Mouse (Mus musculus) lung, adult 10 weeks (tissue): ENCODE data around the gene Rnase12. TPM values are rescaled to one million over a fixed set of nuclear protein-coding genes. Genes with fewer than 3 reads are reported as not detected.

Experiments
- polyA plus RNA-seq: library from polyadenylated mRNA; stranded (reverse); fragments of 350-450 nt; fragmentation: Illumina TruSeq; extraction: RNeasy Lipid Tissue Mini Kit (QIAGEN cat#74804); gene quantifications from one replicate; pipeline ENCODE4 v1.2.3, GENCODE M21; 2014; ENCODE audit warnings: low read depth, low replicate concordance; ENCODE audit not compliant: insufficient read depth

Rnase12 gene
- not detected for polyA plus RNA-seq

DNA sequence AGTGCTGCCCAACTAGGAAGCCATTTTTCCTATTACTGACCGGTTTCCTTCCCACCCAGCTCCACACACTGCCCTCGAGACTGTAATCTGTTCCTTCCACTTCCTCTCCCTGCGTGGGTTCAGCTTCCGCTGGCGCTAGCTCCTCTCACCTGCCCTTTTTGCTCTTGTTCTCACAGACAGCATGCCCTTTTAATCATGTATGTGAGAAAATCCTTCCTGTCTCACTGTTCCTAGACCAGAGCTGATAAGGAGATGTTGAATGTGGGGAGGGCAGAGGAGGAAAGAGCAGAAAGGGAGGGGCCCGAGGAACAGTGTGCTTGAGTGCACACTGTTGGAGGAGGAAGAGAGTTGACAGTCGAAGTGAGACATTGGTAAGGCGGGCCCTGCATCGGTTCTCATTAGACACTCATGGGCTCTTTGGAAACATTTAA is at the start of gene Rnase12:
Gene Rnase12, minus strand, starts transcription at position 261 of the 431 bp plus-strand sequence.

DNA sequence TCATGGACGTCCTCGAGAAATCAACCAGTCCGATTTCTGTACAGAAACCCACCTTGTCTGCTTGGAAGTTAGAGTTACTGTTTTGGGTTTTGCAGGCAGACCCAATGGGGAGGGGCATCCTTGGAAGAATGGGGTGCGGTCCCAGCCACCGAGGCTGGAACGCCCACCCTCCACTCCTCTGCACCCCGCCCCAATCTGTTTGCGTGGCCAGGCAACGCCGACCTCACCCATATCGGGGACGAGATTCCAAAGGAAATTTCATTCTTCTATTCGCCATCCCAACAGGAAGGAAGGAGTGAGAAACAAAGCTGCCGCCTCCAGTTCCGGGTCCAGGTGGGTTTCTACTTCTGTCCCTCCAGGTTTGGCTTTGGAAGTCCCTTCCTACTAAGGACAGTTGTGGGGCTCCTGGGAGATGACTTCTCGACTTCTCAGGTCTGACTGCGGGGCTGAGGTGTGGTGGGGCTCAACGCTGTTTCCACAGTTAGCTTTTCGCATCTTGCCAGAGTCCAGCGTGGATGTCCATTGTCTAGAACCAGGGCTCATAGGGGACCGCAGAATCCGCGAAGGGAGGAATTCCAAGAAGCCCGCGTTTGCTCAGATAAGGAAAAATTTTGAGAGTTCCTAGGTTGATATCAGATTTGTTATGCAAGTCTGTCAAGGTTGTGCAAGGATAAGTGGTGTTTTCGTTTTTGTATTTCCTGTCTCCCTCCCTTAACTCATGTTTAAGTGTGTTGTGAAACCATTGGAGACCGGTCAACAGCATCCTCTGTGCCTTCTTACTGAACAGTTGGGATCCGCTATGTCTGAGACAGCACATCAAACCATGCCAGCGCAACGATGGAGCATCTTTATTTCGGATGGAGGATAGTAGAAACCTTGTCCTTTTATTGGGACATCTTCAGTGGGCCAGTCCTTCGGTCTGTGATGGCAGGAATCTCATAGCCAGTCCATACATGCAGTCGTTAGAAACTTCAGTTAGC is 33.8 kb upstream of the Rnase12 start, which contains the start of the genes Rnase4 and Ang:
Gene Rnase4, plus strand, starts transcription at position 157 of the 980 bp plus-strand sequence.
Gene Ang, plus strand, starts transcription at position 230 of the 980 bp plus-strand sequence.

DNA sequence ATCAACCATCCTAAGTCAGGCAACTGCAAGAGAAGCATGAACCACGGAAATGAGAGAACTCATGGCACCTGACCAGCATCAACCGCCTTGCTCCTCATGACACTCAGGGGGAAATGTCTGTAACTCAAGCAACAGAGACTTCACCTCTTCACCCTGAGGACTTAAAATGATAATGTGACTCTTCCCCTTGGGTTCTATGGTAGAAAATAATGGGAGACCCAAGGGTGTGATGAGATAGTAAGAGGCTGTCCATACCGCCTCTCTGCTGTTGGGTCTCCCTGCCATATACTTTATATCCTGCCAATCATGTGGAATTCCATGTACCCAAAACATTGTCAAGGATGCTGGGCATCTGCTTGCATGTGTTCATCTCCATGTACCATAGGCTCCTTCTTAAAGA is 16.9 kb upstream of the Rnase12 start, which contains the start of gene Olfr750:
Gene Olfr750, minus strand, starts transcription at position 101 of the 400 bp plus-strand sequence.

DNA sequence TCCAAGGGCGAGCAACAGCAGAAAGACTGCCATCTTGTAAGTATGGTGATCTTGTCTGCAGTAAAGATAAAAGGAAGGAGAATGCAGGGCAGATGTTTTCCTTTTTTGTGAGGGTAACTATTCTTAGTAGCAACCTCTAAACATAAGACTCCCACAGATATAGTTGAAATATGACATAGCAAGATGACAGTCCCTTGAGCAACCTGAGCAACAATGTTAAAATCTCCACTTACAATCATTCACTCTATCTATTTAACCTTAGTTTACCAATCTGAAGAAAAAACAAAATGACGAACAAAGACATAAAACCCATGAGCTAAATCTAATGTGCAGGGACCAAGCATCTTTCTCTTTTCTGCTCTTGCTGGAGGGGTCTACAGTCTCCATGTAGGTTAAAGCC is 7.4 kb downstream of the Rnase12 start, which contains the start of gene Rnase11:
Gene Rnase11, minus strand, starts transcription at position 101 of the 400 bp plus-strand sequence.

DNA sequence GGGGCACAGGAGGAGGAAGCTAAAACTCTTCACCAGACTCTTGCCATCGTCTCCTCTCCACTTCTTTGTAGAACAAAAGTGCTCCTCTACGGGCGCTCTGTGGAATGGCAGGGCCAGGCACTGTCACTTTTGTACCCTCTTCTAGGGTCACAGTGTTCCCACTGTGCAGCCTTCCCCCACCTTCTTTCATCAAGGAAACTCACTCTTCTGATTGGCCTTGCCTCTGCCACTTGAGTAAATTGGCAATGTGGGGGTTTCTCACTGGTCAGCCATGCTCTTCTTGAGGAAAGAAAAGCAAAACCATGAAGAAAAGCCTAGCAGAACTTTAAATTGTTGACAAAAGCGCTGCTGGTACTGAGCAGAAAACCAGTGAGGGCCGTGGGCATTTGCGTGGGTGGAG is 15.7 kb downstream of the Rnase12 start, which contains the start of gene Rnase9:
Gene Rnase9, minus strand, starts transcription at position 101 of the 400 bp plus-strand sequence.

DNA sequence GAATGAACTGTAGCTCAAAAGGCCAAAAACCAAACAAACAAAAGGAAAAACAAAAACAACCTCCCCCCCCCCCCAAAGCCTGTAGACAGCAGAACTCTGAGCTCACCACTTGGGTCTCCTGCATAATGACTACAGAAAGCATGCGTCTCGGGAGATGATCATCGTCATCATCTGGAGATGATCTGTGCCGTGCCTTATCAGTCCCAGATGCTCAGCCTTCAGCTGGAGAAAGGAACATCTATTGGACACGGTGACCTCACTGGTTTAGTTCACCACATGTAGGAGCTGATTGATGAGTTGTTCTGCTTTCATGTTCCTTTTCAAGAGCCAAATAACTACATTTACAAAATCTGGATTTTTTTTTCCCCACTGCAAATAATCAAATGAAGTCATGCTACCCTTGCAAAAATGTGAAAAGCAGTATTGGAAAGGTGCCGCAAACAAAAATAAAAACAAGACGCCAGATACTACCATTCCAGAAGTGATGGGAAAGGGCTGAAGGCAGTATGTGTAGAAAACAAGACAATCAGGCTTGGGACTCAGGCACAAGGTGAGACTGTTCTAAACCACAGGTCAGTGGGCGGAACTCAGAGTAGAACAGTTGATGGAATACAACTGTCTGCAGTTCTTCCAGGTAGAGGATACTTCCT is 50.2 kb downstream of the Rnase12 start, which contains the start of gene Rnase10:
Gene Rnase10, plus strand, starts transcription at position 600 of the 650 bp plus-strand sequence.

Other genes starting within 250 kb of the Rnase12 start
- not detected for gene Ccnb1ip1, start 249.9 kb downstream of the Rnase12 start, polyA plus RNA-seq
- gene Parp2, start 249.8 kb downstream of the Rnase12 start, polyA plus RNA-seq, result 18.8 TPM
- 24.0 TPM for gene Tep1, start 187.1 kb downstream of the Rnase12 start, polyA plus RNA-seq
- 0.58 TPM for gene Klhl33, start 160.2 kb downstream of the Rnase12 start, polyA plus RNA-seq
- gene Osgep, start 132.8 kb downstream of the Rnase12 start, polyA plus RNA-seq, result 62.6 TPM
- 29.3 TPM for gene Apex1, start 132.7 kb downstream of the Rnase12 start, polyA plus RNA-seq
- 40.5 TPM for gene Pip4p1, start 126.8 kb downstream of the Rnase12 start, polyA plus RNA-seq
- gene Pnp, start 126.6 kb downstream of the Rnase12 start, polyA plus RNA-seq, result 75.4 TPM
- 28.1 TPM for gene Gm49342, start 113.1 kb downstream of the Rnase12 start, polyA plus RNA-seq
- gene Pnp2, start 101.7 kb downstream of the Rnase12 start, polyA plus RNA-seq, result 1.7 TPM
- gene Rnase10, start 49.9 kb downstream of the Rnase12 start, polyA plus RNA-seq, result not detected
- not detected for gene Rnase9, start 15.8 kb downstream of the Rnase12 start, polyA plus RNA-seq
- gene Rnase11, start 7.5 kb downstream of the Rnase12 start, polyA plus RNA-seq, result not detected
- gene Olfr750, start 16.8 kb upstream of the Rnase12 start, polyA plus RNA-seq, result 1.1 TPM
- gene Rnase4, start 33.4 kb upstream of the Rnase12 start, polyA plus RNA-seq, result 581 TPM
- 75.0 TPM for gene Ang, start 33.5 kb upstream of the Rnase12 start, polyA plus RNA-seq
- not detected for gene Eddm3b, start 56.8 kb upstream of the Rnase12 start, polyA plus RNA-seq
- gene Rnase6, start 66.2 kb upstream of the Rnase12 start, polyA plus RNA-seq, result 18.2 TPM
- gene Rnase1, start 89.1 kb upstream of the Rnase12 start, polyA plus RNA-seq, result not detected
- not detected for gene Rnase2b, start 104.6 kb upstream of the Rnase12 start, polyA plus RNA-seq
- gene Ang2, start 141.5 kb upstream of the Rnase12 start, polyA plus RNA-seq, result not detected
- gene Ear14, start 145.7 kb upstream of the Rnase12 start, polyA plus RNA-seq, result not detected
- not detected for gene Rnase2a, start 198.5 kb upstream of the Rnase12 start, polyA plus RNA-seq